Mouse (Mus musculus) stomach, adult 2 months (tissue): ENCODE results near the gene Tas2r130. TPM values are rescaled to one million over a fixed set of nuclear protein-coding genes. Genes with fewer than 3 reads are reported as not detected.

Experiments
- polyA plus RNA-seq: library from polyadenylated mRNA; depleted of rRNA; stranded (reverse); fragments of >200 nt; gene quantifications from 2 replicates; pipeline ENCODE4 v1.2.3, GENCODE M21; 2012; rRNA removed

Tas2r130 gene
- polyA plus RNA-seq, result not detected in 2 replicates

GRCm38 (mm10) chr6:131630812-131631211 is at the start of gene Tas2r130:
TSS of gene Tas2r130 (minus strand) at chr6:131630912.

GRCm38 (mm10) chr6:131678786-131679185 is 48.1 kb upstream of the Tas2r130 start, which contains the start of gene Tas2r106:
TSS of gene Tas2r106 (minus strand) at chr6:131678886.

GRCm38 (mm10) chr6:131660049-131660448 is 29.3 kb upstream of the Tas2r130 start, which contains the start of gene Tas2r107:
TSS of gene Tas2r107 (minus strand) at chr6:131660149.

Other genes starting within 250 kb of the Tas2r130 start
- gene Ybx3, start 242.4 kb downstream of the Tas2r130 start, polyA plus RNA-seq, result 72.3 and 113 TPM in 2 replicates
- not detected in 2 replicates for gene 5430401F13Rik, start 144.5 kb downstream of the Tas2r130 start, polyA plus RNA-seq
- gene Gm6619, start 144.5 kb downstream of the Tas2r130 start, polyA plus RNA-seq, result not detected in 2 replicates
- not detected in 2 replicates for gene Tas2r107, start 29.2 kb upstream of the Tas2r130 start, polyA plus RNA-seq
- not detected in 2 replicates for gene Tas2r106, start 48.0 kb upstream of the Tas2r130 start, polyA plus RNA-seq
- gene Tas2r104, start 54.8 kb upstream of the Tas2r130 start, polyA plus RNA-seq, result not detected in 2 replicates
- gene Tas2r105, start 56.6 kb upstream of the Tas2r130 start, polyA plus RNA-seq, result not detected in 2 replicates
- gene Tas2r114, start 59.2 kb upstream of the Tas2r130 start, polyA plus RNA-seq, result not detected in 2 replicates